Mouse (Mus musculus): ENCODE data around the gene Cav1.

DNA sequence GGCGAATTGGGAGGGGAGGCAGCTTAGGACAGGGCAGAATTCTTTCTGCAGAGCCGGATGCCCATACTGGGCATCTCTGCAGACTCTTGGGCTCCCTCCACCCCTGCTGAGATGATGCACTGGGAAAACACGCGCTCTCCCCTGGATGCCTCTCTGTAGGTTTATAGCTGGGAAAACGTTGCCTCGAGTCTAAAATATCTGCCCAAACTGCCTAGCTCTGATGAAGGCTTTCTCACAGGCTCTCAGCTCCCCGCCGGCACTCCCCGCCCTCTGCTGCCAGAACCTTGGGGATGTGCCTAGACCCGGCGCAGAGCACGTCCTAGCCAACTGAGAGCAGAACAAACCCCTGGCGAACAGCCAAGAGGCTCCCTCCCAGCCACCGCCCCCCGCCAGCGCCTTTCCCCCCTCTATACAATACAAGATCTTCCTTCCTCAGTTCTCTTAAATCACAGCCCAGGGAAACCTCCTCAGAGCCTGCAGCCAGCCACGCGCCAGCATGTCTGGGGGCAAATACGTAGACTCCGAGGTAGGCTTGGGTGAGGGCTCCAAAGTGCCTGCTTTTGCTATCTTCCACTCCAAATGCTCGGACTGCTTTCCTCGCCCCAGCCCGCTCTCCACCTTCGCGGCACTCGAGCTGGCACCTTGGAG, at the start of gene Cav1:
- TF ChIP-seq CTCF (IDR thresholded peaks at IDR 0.05; ENCODE audit: control insufficient read depth, insufficient read depth, insufficient replicate concordance, low read depth, low read length) (no peak), POLR2A (IDR thresholded peaks at IDR 0.05; ENCODE audit: control insufficient read depth, low read depth, low read length) (no peak)

Measured in testis, adult 2 months (tissue).